Mouse (Mus musculus): ENCODE measurements around the gene Samd4b. TPM values are rescaled to one million over a fixed set of nuclear protein-coding genes. Genes with fewer than 3 reads are reported as not detected.

Gene Samd4b
- total RNA-seq, 2 experiments from 2014 or later = 69.5 to 71.6 TPM

- no peak for DNase-seq (ENCODE audit: low spot score in 2 of 2)
Measured at GRCm38 (mm10) chr7:28447865-28448820, 149.8 kb downstream of the Samd4b start.

GRCm38 (mm10) chr7:28447101-28447830 is 150.7 kb downstream of the Samd4b start:
- no peak for DNase-seq (ENCODE audit: low spot score in 2 of 2)

- DNase-seq (ENCODE audit: low spot score in 2 of 2) = peak; percentile 83
Measured at GRCm38 (mm10) chr7:28446446-28446845, 151.5 kb downstream of the Samd4b start.

GRCm38 (mm10) chr7:28444344-28444974 is 153.5 kb downstream of the Samd4b start:
- DNase-seq (ENCODE audit: low spot score in 2 of 2) = no peak

- DNase-seq (ENCODE audit: low spot score in 2 of 2) = no peak
Measured at GRCm38 (mm10) chr7:28442688-28443087, 155.3 kb downstream of the Samd4b start.

GRCm38 (mm10) chr7:28441776-28442485 is 156.0 kb downstream of the Samd4b start:
- no peak for DNase-seq (ENCODE audit: low spot score in 2 of 2)

GRCm38 (mm10) chr7:28440739-28441138 is 157.2 kb downstream of the Samd4b start:
- DNase-seq (ENCODE audit: low spot score in 2 of 2) = no peak

GRCm38 (mm10) chr7:28438771-28439170 is 159.2 kb downstream of the Samd4b start:
- no peak for DNase-seq (ENCODE audit: low spot score in 2 of 2)

- no peak for DNase-seq (ENCODE audit: low spot score in 2 of 2)
Measured at GRCm38 (mm10) chr7:28437964-28438363, 160.0 kb downstream of the Samd4b start.

GRCm38 (mm10) chr7:28436932-28437570 is 160.9 kb downstream of the Samd4b start, which contains the start of gene Gmfg:
Gene Gmfg, plus strand, starts transcription at chr7:28437447.
- DNase-seq (ENCODE audit: low spot score in 2 of 2) = peak; percentile 82 to 88

- DNase-seq (ENCODE audit: low spot score in 2 of 2) = peak; percentile 100
Measured at GRCm38 (mm10) chr7:28436271-28436904, 161.6 kb downstream of the Samd4b start.

GRCm38 (mm10) chr7:28435660-28436259 is 162.2 kb downstream of the Samd4b start:
- DNase-seq (ENCODE audit: low spot score in 2 of 2) = peak in 1 of 2 experiments; percentile 13

GRCm38 (mm10) chr7:28432252-28432651 is 165.7 kb downstream of the Samd4b start:
- DNase-seq (ENCODE audit: low spot score in 2 of 2) = no peak

GRCm38 (mm10) chr7:28430512-28430911 is 167.4 kb downstream of the Samd4b start:
- no peak for DNase-seq (ENCODE audit: low spot score in 2 of 2)

GRCm38 (mm10) chr7:28427738-28428137 is 170.2 kb downstream of the Samd4b start:
- no peak for DNase-seq (ENCODE audit: low spot score in 2 of 2)

- no peak for DNase-seq (ENCODE audit: low spot score in 2 of 2)
Measured at GRCm38 (mm10) chr7:28423018-28423417, 174.9 kb downstream of the Samd4b start.

GRCm38 (mm10) chr7:28419416-28419815 is 178.5 kb downstream of the Samd4b start:
- DNase-seq (ENCODE audit: low spot score in 2 of 2) = no peak

GRCm38 (mm10) chr7:28418096-28418670 is 179.8 kb downstream of the Samd4b start:
- DNase-seq (ENCODE audit: low spot score in 2 of 2) = peak in 1 of 2 experiments; percentile 62

GRCm38 (mm10) chr7:28417368-28417767 is 180.6 kb downstream of the Samd4b start:
- no peak for DNase-seq (ENCODE audit: low spot score in 2 of 2)

Measured in layer of hippocampus, postnatal 14 days (tissue).